Mouse (Mus musculus) liver, adult 2 months (tissue): ENCODE data around the gene Synm. TPM values are rescaled to one million over a fixed set of nuclear protein-coding genes. Genes with fewer than 3 reads are reported as not detected.

Experiments used
- DNase-seq: peaks from one replicate; pipeline ENCODE4 v3.0.0-alpha.2; 2011; ENCODE audit warnings: low read depth, low spot score; ENCODE audit errors: extremely low read depth
- H3K27ac ChIP-seq: fragments of 200-500 bp; replicated peaks from 2 replicates; pipeline ENCODE4 v1.5.1; 2012; ENCODE audit warnings: low read depth, mild to moderate bottlenecking, control low read depth, inconsistent platforms, low read length; ENCODE audit not compliant: insufficient read depth
- H3K27me3 ChIP-seq: fragments of 200-500 bp; 2 replicates; pipeline ENCODE4 v1.6.1; 2012; ENCODE audit warnings: mild to moderate bottlenecking, moderate library complexity, low read length, inconsistent platforms; ENCODE audit not compliant: control insufficient read depth, insufficient read depth
- H3K36me3 ChIP-seq: fragments of 200-500 bp; 2 replicates; pipeline ENCODE4 v1.6.1; 2012; ENCODE audit warnings: low read length, inconsistent platforms; ENCODE audit not compliant: control insufficient read depth, insufficient read depth
- H3K4me1 ChIP-seq: fragments of 200-500 bp; 2 replicates; pipeline ENCODE4 v1.6.1; 2011; ENCODE audit warnings: low read length; ENCODE audit not compliant: control insufficient read depth, insufficient read depth
- H3K4me3 ChIP-seq: fragments of 200-500 bp; 2 replicates; pipeline ENCODE4 v1.5.1; 2011; ENCODE audit warnings: low read depth, mild to moderate bottlenecking, control low read depth, low read length, moderate library complexity; ENCODE audit not compliant: insufficient read depth
- H3K79me2 ChIP-seq: fragments of 200-500 bp; 2 replicates; pipeline ENCODE4 v1.6.1; 2012; ENCODE audit warnings: inconsistent platforms, mild to moderate bottlenecking, low read length, moderate library complexity; ENCODE audit not compliant: control insufficient read depth, insufficient read depth
- H3K9ac ChIP-seq: fragments of 200-500 bp; 2 replicates; pipeline ENCODE4 v1.6.1; 2012; ENCODE audit warnings: low read depth, mild to moderate bottlenecking, control low read depth, inconsistent platforms, low read length
- CTCF ChIP-seq: fragments of 200-500 bp; IDR thresholded peaks from 2 replicates; pipeline ENCODE4 v1.5.1; 2011; ENCODE audit warnings: low read depth, low read length, control low read depth
- POLR2A ChIP-seq: fragments of 200-500 bp; IDR thresholded peaks from 2 replicates; pipeline ENCODE4 v1.6.1; 2011; ENCODE audit warnings: low read length, control low read depth; ENCODE audit not compliant: insufficient read depth; ENCODE audit errors: extremely low read depth
- WGBS: fragments of 180-500 bp; shearing (Covaris S2); methylation state at CpG from one replicate; pipeline ENCODE4 v1.1.7; 2018; 5-methylcytosine and 5-hydroxymethylcytosine counted together
- polyA plus RNA-seq: library from polyadenylated mRNA; depleted of rRNA; stranded (reverse); fragments of >200 nt; gene quantifications from 2 replicates; pipeline ENCODE4 v1.2.3, GENCODE M21; 2012; rRNA removed
- total RNA-seq: library from RNA; depleted of rRNA; stranded (reverse); fragments of >200 nt; gene quantifications from 2 replicates; pipeline ENCODE4 v1.2.3, GENCODE M21; 2014; rRNA removed

Gene Synm
- total and polyA plus RNA-seq, 2 experiments, result 0.12 to 0.37 TPM

DNA sequence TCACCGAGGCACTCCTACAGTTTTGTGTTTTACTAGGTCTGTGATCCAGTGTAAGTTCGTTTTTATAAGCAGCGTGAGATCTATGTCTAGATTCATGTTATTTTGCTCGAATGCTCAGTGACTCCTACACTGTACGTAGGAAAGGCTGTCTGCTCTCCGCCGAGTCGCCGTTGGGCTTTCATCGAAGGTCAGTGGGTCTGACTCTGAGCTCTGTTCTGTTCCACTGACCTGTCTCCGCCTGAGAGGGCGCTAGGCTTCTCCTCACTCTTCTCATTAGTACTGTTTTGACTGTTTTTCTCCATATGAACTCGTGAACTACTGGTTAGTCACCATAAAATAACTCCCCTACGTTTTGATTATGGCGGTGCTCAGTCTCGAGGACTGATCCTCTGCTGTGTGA is 76.5 kb downstream of the Synm start:
- H3K36me3 ChIP-seq, result peaks cover 61% of the 10 kb centered on the region
- H3K27me3 ChIP-seq, result no peaks in the 10 kb centered on the region
- H3K79me2 ChIP-seq, result peaks cover 3% of the 10 kb centered on the region; the same call in 1 of the 2 replicates
- DNase-seq, result no peak
- no peak overlapping the region for H3K9ac ChIP-seq
- TF ChIP-seq CTCF, result no peak
- no peak for TF ChIP-seq POLR2A
- no peak overlapping the region for H3K4me3 ChIP-seq
- 94% methylated on average over 16 of the region's 16 CpGs for WGBS
- no peak overlapping the region for H3K27ac ChIP-seq
- no peaks in the 10 kb centered on the region for H3K4me1 ChIP-seq

- WGBS, result 90% methylated on average over 9 of the region's 9 CpGs
These were observed 78.5 kb downstream of the Synm start for GRCm38 (mm10) chr7:67681078-67681477.

More at GRCm38 (mm10) chr7:67681078-67681477, 78.5 kb downstream of the Synm start:
- H3K4me3 ChIP-seq, result no peak overlapping the region
- no peak for DNase-seq
- H3K27ac ChIP-seq, result no peak overlapping the region
- H3K79me2 ChIP-seq, result peaks cover 3% of the 10 kb centered on the region; the same call in 1 of the 2 replicates
- peaks cover 63% of the 10 kb centered on the region for H3K36me3 ChIP-seq
- no peaks in the 10 kb centered on the region for H3K4me1 ChIP-seq
- no peak for TF ChIP-seq CTCF
- TF ChIP-seq POLR2A, result no peak
- H3K9ac ChIP-seq, result no peak overlapping the region
- no peaks in the 10 kb centered on the region for H3K27me3 ChIP-seq

Other genes with a start within 250 kb of the Synm start
- gene Lrrc28, start 114.5 kb downstream of the Synm start, total RNA-seq, result 18.8 and 22.1 TPM in 2 replicates
- gene Lrrc28, start 114.5 kb downstream of the Synm start, polyA plus RNA-seq, result 40.7 and 42.6 TPM in 2 replicates
- gene Ttc23, start 112.3 kb downstream of the Synm start, total RNA-seq, result 28.3 and 47.8 TPM in 2 replicates
- gene Ttc23, start 112.3 kb downstream of the Synm start, polyA plus RNA-seq, result 14.2 and 15.1 TPM in 2 replicates
- 1.2 and 1.6 TPM in 2 replicates for gene Igf1r, start 193.1 kb upstream of the Synm start, total RNA-seq
- gene Igf1r, start 193.1 kb upstream of the Synm start, polyA plus RNA-seq, result 0.36 and 0.50 TPM in 2 replicates